Mouse (Mus musculus) olfactory bulb, adult 2 months (tissue): ENCODE measurements around the gene Atrx.

ENCODE experiments used
- CTCF ChIP-seq: fragments of 200-500 bp; IDR thresholded peaks from 2 replicates; pipeline ENCODE4 v1.5.1; 2012; ENCODE audit warnings: low read depth, mild to moderate bottlenecking, low read length, moderate library complexity; ENCODE audit not compliant: insufficient read depth
- POLR2A ChIP-seq: fragments of 200-500 bp; IDR thresholded peaks from 2 replicates; pipeline ENCODE4 v1.6.1; 2012; ENCODE audit warnings: mild to moderate bottlenecking, low read depth, low read length, moderate library complexity; ENCODE audit not compliant: insufficient read depth

GRCm38 (mm10) chrX:105928861-105929477 is at the start of gene Atrx:
- no peak for TF ChIP-seq CTCF
- 0 out of 2 replicates have a peak, but pooled peaks have one; percentile 16 for TF ChIP-seq POLR2A
